25 mouse cellular contexts compared by ENCODE assay signal in the genomic region with DNA sequence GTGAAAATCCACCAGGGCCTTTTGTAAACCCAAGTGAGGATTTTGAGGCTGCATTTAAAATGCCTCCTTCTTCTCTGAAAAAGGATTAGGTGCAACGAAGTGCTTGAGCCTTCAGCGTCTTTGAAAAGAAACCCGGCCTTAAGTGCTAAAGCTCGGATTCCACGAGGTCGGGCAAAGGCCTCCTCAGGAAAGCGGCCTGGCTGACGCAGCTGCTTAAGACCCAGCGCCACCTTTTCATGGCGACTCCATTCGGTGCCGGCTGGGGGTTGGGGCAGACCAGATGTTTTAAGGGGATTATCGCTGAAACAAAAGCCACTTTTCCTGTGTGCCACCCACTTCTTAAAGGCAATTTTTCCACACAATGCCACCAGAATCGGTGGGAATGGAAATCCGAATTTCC.
DNase-seq lines count a peak whose midpoint lies in the region; ATAC-seq and TF ChIP-seq lines count a peak whose summit lies in the region.
"Had no signal": no experiment of that assay in that cellular context is flagged by ENCODE, and none has a peak within 500 bp of the region (broad histone marks: within the 10 kb centered on the region; RNA-seq: fewer than 3 reads in every experiment).

No protein-coding gene starts in this region.

- peak; percentile 47 for DNase-seq in embryo, embryonic 10 days (ENCODE audit: low spot score)
- no peak for DNase-seq in embryo, embryonic 9.5 days (ENCODE audit: extremely low spot score)
- DNase-seq in limb, embryonic 11.5 days (ENCODE audit: low spot score): peak; percentile 40
- DNase-seq in limb, embryonic 10.5 days (ENCODE audit: low spot score): no peak
- DNase-seq in brain, embryonic 14.5 days (ENCODE audit: low read depth): peak; percentile 53
- DNase-seq in embryonic facial prominence, embryonic 14.5 days (ENCODE audit: low spot score): peak; percentile 59
- DNase-seq: adrenal gland, adult 8-10 months; adrenal gland, postnatal 25 days; cerebellum, adult 18-20 months; cerebellum, adult 9-10 months; cerebellum, postnatal 14 days; gastrocnemius, postnatal 10 days; gastrocnemius, postnatal 36 days; heart, adult 11 months; heart, postnatal 36 days had no signal

- TF ChIP-seq POLR2A in brain, embryonic 14.5 days (IDR thresholded peaks at IDR 0.05; ENCODE audit: borderline replicate concordance, extremely low read depth, insufficient read depth, insufficient read length, poor library complexity, severe bottlenecking): no peak

- TF ChIP-seq CTCF in brain, embryonic 14.5 days (IDR thresholded peaks at IDR 0.05; ENCODE audit: borderline replicate concordance, extremely low read depth, insufficient read depth, insufficient read length): no peak

- H3K4me3 ChIP-seq in limb, embryonic 11.5 days (ENCODE audit: low read depth, low read length): no peak overlapping the region
- H3K4me3 ChIP-seq in limb, embryonic 10.5 days: no peak overlapping the region
- H3K4me3 ChIP-seq in embryonic facial prominence, embryonic 14.5 days (ENCODE audit: low read depth, low read length): no peak overlapping the region
- H3K4me3 ChIP-seq in kidney, embryonic 14.5 days (ENCODE audit: low read length): no peak overlapping the region
- H3K4me3 ChIP-seq: embryonic facial prominence, embryonic 15.5 days; forebrain, embryonic 13.5 days; hindbrain, embryonic 10.5 days; hindbrain, embryonic 13.5 days; intestine, embryonic 15.5 days had no signal

- H3K9me3 ChIP-seq in limb, embryonic 11.5 days (ENCODE audit: control insufficient read depth, low read length): no peaks in the 10 kb centered on the region; the same call in 1 of the 2 replicates
- no peaks in the 10 kb centered on the region for H3K9me3 ChIP-seq in limb, embryonic 10.5 days (replicated peaks)
- no peaks in the 10 kb centered on the region for H3K9me3 ChIP-seq in embryonic facial prominence, embryonic 14.5 days (ENCODE audit: control insufficient read depth, low read length)
- no peaks in the 10 kb centered on the region for H3K9me3 ChIP-seq in kidney, embryonic 14.5 days (ENCODE audit: control insufficient read depth, low read length)
- H3K9me3 ChIP-seq: embryonic facial prominence, embryonic 15.5 days; intestine, embryonic 15.5 days had no signal

- WGBS in limb, embryonic 11.5 days: 45% methylated on average over 15 of the region's 15 CpGs
- WGBS in limb, embryonic 10.5 days: 49% methylated on average over 15 of the region's 15 CpGs
- WGBS in embryonic facial prominence, embryonic 14.5 days: 28% methylated on average over 15 of the region's 15 CpGs
- WGBS in kidney, embryonic 14.5 days: 47% methylated on average over 15 of the region's 15 CpGs

- no peaks in the 10 kb centered on the region for H3K27me3 ChIP-seq in limb, embryonic 11.5 days (ENCODE audit: control insufficient read depth, insufficient read depth, low read length)
- peaks cover 5% of the 10 kb centered on the region for H3K27me3 ChIP-seq in limb, embryonic 10.5 days (ENCODE audit: low read depth, poor library complexity, severe bottlenecking)
- no peaks in the 10 kb centered on the region; the same call in 1 of the 2 replicates for H3K27me3 ChIP-seq in embryonic facial prominence, embryonic 14.5 days (replicated peaks; ENCODE audit: control insufficient read depth, insufficient read depth, low read length)
- peaks cover 3% of the 10 kb centered on the region; the same call in 1 of the 2 replicates for H3K27me3 ChIP-seq in kidney, embryonic 14.5 days (ENCODE audit: control insufficient read depth, insufficient read depth, low read length)
- H3K27me3 ChIP-seq: intestine, embryonic 15.5 days had no signal

- H3K4me1 ChIP-seq in limb, embryonic 11.5 days (ENCODE audit: control insufficient read depth, insufficient read depth, low read length): no peaks in the 10 kb centered on the region
- 0 out of 2 replicates have a peak, but pooled peaks cover 8% of the 10 kb centered on the region for H3K4me1 ChIP-seq in limb, embryonic 10.5 days
- H3K4me1 ChIP-seq in embryonic facial prominence, embryonic 14.5 days (ENCODE audit: control insufficient read depth, insufficient read depth, low read length): no peaks in the 10 kb centered on the region
- H3K4me1 ChIP-seq in kidney, embryonic 14.5 days (ENCODE audit: control insufficient read depth, insufficient read depth, low read length): no peaks in the 10 kb centered on the region
- H3K4me1 ChIP-seq: embryonic facial prominence, embryonic 15.5 days; hindbrain, embryonic 10.5 days; hindbrain, embryonic 13.5 days; intestine, embryonic 15.5 days had no signal

- H3K4me2 ChIP-seq in limb, embryonic 11.5 days (ENCODE audit: low read depth, severe bottlenecking): no peak overlapping the region
- H3K4me2 ChIP-seq in embryonic facial prominence, embryonic 14.5 days (ENCODE audit: low read depth, low read length): no peak overlapping the region
- no peak overlapping the region for H3K4me2 ChIP-seq in kidney, embryonic 14.5 days (replicated peaks; ENCODE audit: low read depth, low read length)
- H3K4me2 ChIP-seq: embryonic facial prominence, embryonic 15.5 days; forebrain, embryonic 13.5 days; heart, embryonic 11.5 days; hindbrain, embryonic 13.5 days; intestine, embryonic 15.5 days had no signal

- H3K36me3 ChIP-seq in limb, embryonic 11.5 days (ENCODE audit: control insufficient read depth, insufficient read depth, low read length): no peaks in the 10 kb centered on the region
- H3K36me3 ChIP-seq in limb, embryonic 10.5 days: no peaks in the 10 kb centered on the region
- no peaks in the 10 kb centered on the region for H3K36me3 ChIP-seq in embryonic facial prominence, embryonic 14.5 days (ENCODE audit: control insufficient read depth, insufficient read depth, low read length)
- no peaks in the 10 kb centered on the region for H3K36me3 ChIP-seq in kidney, embryonic 14.5 days (ENCODE audit: control insufficient read depth, insufficient read depth, low read length)
- H3K36me3 ChIP-seq: embryonic facial prominence, embryonic 15.5 days; hindbrain, embryonic 10.5 days; hindbrain, embryonic 13.5 days; intestine, embryonic 15.5 days had no signal

- H3K27ac ChIP-seq in limb, embryonic 11.5 days (replicated peaks; ENCODE audit: low read depth, low read length): no peak overlapping the region
- no peak overlapping the region for H3K27ac ChIP-seq in limb, embryonic 10.5 days
- H3K27ac ChIP-seq in embryonic facial prominence, embryonic 14.5 days (replicated peaks; ENCODE audit: low read depth, low read length): no peak overlapping the region
- no peak overlapping the region for H3K27ac ChIP-seq in kidney, embryonic 14.5 days (ENCODE audit: low read depth, low read length)
- H3K27ac ChIP-seq: embryonic facial prominence, embryonic 15.5 days; forebrain, embryonic 13.5 days; hindbrain, embryonic 10.5 days; hindbrain, embryonic 13.5 days; intestine, embryonic 15.5 days had no signal

- H3K9ac ChIP-seq in limb, embryonic 11.5 days (ENCODE audit: low read length): no peak overlapping the region
- no peak overlapping the region for H3K9ac ChIP-seq in embryonic facial prominence, embryonic 14.5 days (ENCODE audit: low read depth, low read length)
- no peak overlapping the region for H3K9ac ChIP-seq in kidney, embryonic 14.5 days (ENCODE audit: low read depth, low read length)
- H3K9ac ChIP-seq: embryonic facial prominence, embryonic 15.5 days; forebrain, embryonic 13.5 days; hindbrain, embryonic 13.5 days; intestine, embryonic 15.5 days had no signal

- no peak for ATAC-seq in limb, embryonic 11.5 days (ENCODE audit: insufficient number of reproducible peaks, low FRiP score, low TSS enrichment, low read depth)
- peak; percentile 37; the same call in 1 of the 2 replicates for ATAC-seq in embryonic facial prominence, embryonic 14.5 days (ENCODE audit: low read depth)
- no peak for ATAC-seq in kidney, embryonic 14.5 days (ENCODE audit: low FRiP score, low TSS enrichment)
- ATAC-seq: activated CD4-positive, CD25-positive, alpha-beta regulatory T cell, adult 4 months; forebrain, embryonic 13.5 days; forebrain, embryonic 16.5 days; hindbrain, embryonic 16.5 days; intestine, embryonic 15.5 days had no signal

Comparison
In these comparisons a context has a peak if more than half of its experiments do, and no peak if none do; other contexts are left out.
1. DNase-seq: peak in embryo, embryonic 10 days (single experiment), limb, embryonic 11.5 days (single experiment), brain, embryonic 14.5 days (single experiment) and embryonic facial prominence, embryonic 14.5 days (single experiment); none in embryo, embryonic 9.5 days (single experiment) and limb, embryonic 10.5 days (single experiment).